14 mouse cellular contexts compared by ENCODE assay signal in genomic region chr4:124484613-124485586, GRCm38 (mm10).
A peak's percentile ranks its signal among the peaks of the same experiment; 100 is the strongest.
DNase-seq lines count a peak whose midpoint lies in the region; ATAC-seq and TF ChIP-seq lines count a peak whose summit lies in the region.
"Had no signal": no experiment of that assay in that cellular context is flagged by ENCODE, and none has a peak within 500 bp of the region (broad histone marks: within the 10 kb centered on the region; RNA-seq: fewer than 3 reads in every experiment).

No protein-coding gene starts in this region.

- 26% methylated on average over 19 of the region's 19 CpGs for WGBS in hindbrain, embryonic 13.5 days
- WGBS in midbrain, postnatal 0 days: 33% methylated on average over 19 of the region's 19 CpGs

- H3K9me3 ChIP-seq in hindbrain, embryonic 13.5 days: peaks cover 17% of the 10 kb centered on the region
- H3K9me3 ChIP-seq in midbrain, postnatal 0 days (ENCODE audit: low read length): no peaks in the 10 kb centered on the region
- H3K9me3 ChIP-seq: embryonic facial prominence, embryonic 15.5 days had no signal

- TF ChIP-seq CTCF in brain, embryonic 14.5 days (IDR thresholded peaks at IDR 0.05; ENCODE audit: borderline replicate concordance, extremely low read depth, insufficient read depth, insufficient read length): no peak
- TF ChIP-seq CTCF in midbrain, postnatal 0 days (IDR thresholded peaks at IDR 0.05): peak; percentile 10; the same call in 1 of the 2 replicates

- TF ChIP-seq POLR2A in brain, embryonic 14.5 days (IDR thresholded peaks at IDR 0.05; ENCODE audit: borderline replicate concordance, extremely low read depth, insufficient read depth, insufficient read length, poor library complexity, severe bottlenecking): no peak

- no peak overlapping the region; the same call in 1 of the 2 replicates for H3K9ac ChIP-seq in hindbrain, embryonic 13.5 days
- H3K9ac ChIP-seq in midbrain, postnatal 0 days (replicated peaks; ENCODE audit: low read length, poor library complexity, severe bottlenecking): no peak overlapping the region
- H3K9ac ChIP-seq: embryonic facial prominence, embryonic 15.5 days; limb, embryonic 13.5 days had no signal

- peak; percentile 32 for DNase-seq in ES-CJ7 (ENCODE audit: low read depth, low spot score)
- DNase-seq in brain, embryonic 14.5 days (ENCODE audit: low read depth): peak; percentile 53
- no peak for DNase-seq in midbrain, postnatal 0 days (ENCODE audit: low spot score)
- DNase-seq in frontal cortex, postnatal 14 days (ENCODE audit: low spot score in 2 of 2): no peak
- DNase-seq in heart, adult 18-20 months: no peak
- DNase-seq: cerebellum, adult 9-10 months; kidney, adult 8-10 months; lung, adult 2 months; thymus, adult 18-20 months had no signal

- H3K4me2 ChIP-seq in hindbrain, embryonic 13.5 days: no peak overlapping the region
- 0 out of 2 replicates have a peak overlapping the region, but pooled peaks have one; percentile 0 for H3K4me2 ChIP-seq in midbrain, postnatal 0 days (ENCODE audit: low read depth, low read length, poor library complexity, severe bottlenecking)
- H3K4me2 ChIP-seq: embryonic facial prominence, embryonic 15.5 days; limb, embryonic 13.5 days had no signal

- H3K4me3 ChIP-seq in hindbrain, embryonic 13.5 days: no peak overlapping the region
- no peak overlapping the region for H3K4me3 ChIP-seq in midbrain, postnatal 0 days (ENCODE audit: low read depth, low read length)
- H3K4me3 ChIP-seq: embryonic facial prominence, embryonic 15.5 days; limb, embryonic 13.5 days had no signal

- H3K27ac ChIP-seq in hindbrain, embryonic 13.5 days: no peak overlapping the region
- no peak overlapping the region for H3K27ac ChIP-seq in midbrain, postnatal 0 days (ENCODE audit: low read depth, low read length)
- H3K27ac ChIP-seq: embryonic facial prominence, embryonic 15.5 days; limb, embryonic 13.5 days had no signal

- H3K27me3 ChIP-seq in hindbrain, embryonic 13.5 days: peaks cover 48% of the 10 kb centered on the region
- no peaks in the 10 kb centered on the region; the same call in 1 of the 2 replicates for H3K27me3 ChIP-seq in midbrain, postnatal 0 days (ENCODE audit: insufficient read depth, low read length)

- peaks cover 9% of the 10 kb centered on the region; the same call in 1 of the 2 replicates for H3K36me3 ChIP-seq in hindbrain, embryonic 13.5 days
- no peaks in the 10 kb centered on the region for H3K36me3 ChIP-seq in midbrain, postnatal 0 days (ENCODE audit: insufficient read depth, low read length)
- H3K36me3 ChIP-seq: embryonic facial prominence, embryonic 15.5 days; limb, embryonic 13.5 days had no signal

- ATAC-seq in hindbrain, embryonic 13.5 days (ENCODE audit: low FRiP score): peak; percentile 66
- peak; percentile 89 for ATAC-seq in midbrain, postnatal 0 days (ENCODE audit: low FRiP score)
- no peak for ATAC-seq in cerebellum, adult (ENCODE audit: insufficient number of reproducible peaks, low FRiP score, low TSS enrichment)
- ATAC-seq: activated CD4-positive, CD25-positive, alpha-beta regulatory T cell, adult 4 months had no signal

- peaks cover 31% of the 10 kb centered on the region for H3K4me1 ChIP-seq in hindbrain, embryonic 13.5 days (replicated peaks)
- H3K4me1 ChIP-seq in midbrain, postnatal 0 days (ENCODE audit: insufficient read depth, low read length): no peaks in the 10 kb centered on the region

Comparison
In these comparisons a context has a peak if more than half of its experiments do, and no peak if none do; other contexts are left out.
1. DNase-seq: peak in ES-CJ7 (single experiment) and brain, embryonic 14.5 days (single experiment); none in midbrain, postnatal 0 days (single experiment), frontal cortex, postnatal 14 days (0 of 2) and heart, adult 18-20 months (0 of 2).